Mouse (Mus musculus): Measurements from ENCODE around the gene Gm614.

Gm614 gene

DNA sequence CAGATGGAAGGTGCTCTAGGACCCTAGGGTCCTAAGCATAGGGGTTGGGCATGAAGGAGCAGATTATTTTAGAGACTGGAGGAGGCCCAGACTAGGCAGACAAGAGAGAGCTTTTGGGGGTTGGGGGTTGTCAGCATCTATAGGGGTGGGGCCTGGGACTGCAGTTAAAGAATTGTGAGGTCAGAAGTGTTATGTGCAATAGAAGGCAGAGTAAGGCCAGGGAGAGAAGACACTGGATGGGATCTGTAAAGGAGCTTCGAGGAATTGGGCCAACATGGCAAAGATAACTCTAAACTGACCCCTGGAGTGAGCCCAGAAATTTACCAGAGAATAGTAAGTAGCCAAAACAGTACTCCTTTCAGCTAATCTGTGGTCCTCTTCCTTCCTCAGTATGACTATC is at the start of gene Gm614:
Gm614 (minus strand) TSS at position 101 of the 400 bp plus-strand sequence.
- DNase-seq (ENCODE audit: low spot score in 2 of 2): no peak

DNA sequence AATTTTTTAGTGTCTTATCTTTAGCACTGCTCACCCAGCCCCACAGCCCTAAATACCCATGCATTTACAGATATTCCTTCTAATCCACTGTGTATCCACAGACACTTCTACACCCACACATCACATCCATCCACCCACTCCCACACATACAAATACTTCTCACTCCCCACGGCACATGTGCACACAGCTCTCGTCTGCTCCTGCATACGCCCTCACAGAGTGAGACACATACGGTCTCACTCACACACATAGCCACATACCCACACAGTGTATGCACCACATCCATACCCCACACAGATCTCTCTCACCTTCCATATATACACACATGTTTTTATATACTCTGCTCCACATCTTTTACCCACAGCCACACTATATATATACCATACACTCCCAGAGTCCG is 45.5 kb upstream of the Gm614 start:
- DNase-seq (ENCODE audit: low spot score in 2 of 2): no peak

DNA sequence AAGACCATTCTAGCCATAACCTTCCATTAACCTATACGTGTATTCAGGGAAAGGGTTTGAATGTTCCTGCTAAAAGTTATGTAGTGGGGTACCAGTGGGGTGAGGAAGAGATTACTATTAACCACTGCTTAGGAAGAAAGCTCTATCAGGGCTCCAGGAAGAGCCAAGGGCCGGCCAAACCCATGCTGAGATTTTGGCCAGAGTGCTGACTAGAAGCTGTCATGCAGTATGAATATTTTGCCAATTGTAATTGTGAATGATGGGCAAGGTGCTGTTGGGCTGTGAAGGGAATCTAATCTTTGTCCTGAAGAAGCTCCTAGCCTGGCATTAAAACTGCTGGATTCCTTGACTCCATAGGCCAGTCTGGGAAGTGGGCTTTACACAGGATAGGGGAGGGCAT is 40.9 kb upstream of the Gm614 start:
- DNase-seq (ENCODE audit: low spot score in 2 of 2): no peak

DNA sequence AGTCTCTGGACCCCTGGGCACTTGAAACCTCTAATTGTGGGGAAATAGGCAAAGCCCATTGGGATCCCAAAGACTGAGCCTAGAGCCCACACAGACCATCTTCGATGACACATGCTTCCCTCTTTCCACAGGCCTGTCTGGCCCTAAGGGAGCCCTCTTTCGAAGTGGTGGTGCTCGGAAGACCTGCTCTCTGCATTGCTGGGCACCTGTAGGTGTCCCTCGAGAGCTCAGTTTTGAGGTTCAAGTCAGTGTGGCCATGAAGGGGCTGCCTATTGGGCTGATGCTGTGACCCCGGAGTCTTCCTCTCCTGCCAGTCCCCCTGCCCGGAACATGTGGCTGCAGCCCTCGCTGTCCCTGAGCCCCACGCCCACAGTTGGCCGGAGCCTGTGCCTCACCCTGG is 37.9 kb upstream of the Gm614 start:
- DNase-seq (ENCODE audit: low spot score in 2 of 2): no peak

DNA sequence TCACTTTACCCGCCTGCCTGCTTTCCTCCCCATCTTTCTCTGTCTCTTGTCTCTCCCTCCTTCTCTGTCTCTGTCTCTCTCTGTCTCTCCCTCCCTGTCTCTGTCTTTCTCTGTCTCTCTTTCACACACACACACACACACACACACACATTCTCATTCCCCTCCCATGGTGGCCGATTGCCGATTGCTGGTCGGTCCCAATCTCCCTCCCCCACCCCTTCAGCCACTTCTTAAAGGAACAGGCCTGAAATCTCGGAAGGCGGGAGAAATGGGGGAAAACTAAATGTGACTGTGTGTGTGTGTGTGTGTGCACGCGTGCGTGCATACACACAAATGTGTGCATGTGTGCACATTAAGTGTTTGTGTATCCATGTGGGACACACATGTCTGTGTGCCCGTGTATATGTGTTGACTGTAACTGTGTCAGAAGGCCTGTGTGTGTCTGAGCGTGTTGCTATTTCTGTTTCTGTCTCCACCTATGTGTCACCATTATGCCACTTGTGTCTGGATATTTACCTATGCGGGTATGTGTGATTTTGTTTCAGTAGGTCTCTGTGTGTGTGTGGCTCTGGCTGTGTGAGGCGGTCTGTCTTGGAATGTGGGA is 36.7 kb upstream of the Gm614 start:
- no peak for DNase-seq (ENCODE audit: low spot score in 2 of 2)

DNA sequence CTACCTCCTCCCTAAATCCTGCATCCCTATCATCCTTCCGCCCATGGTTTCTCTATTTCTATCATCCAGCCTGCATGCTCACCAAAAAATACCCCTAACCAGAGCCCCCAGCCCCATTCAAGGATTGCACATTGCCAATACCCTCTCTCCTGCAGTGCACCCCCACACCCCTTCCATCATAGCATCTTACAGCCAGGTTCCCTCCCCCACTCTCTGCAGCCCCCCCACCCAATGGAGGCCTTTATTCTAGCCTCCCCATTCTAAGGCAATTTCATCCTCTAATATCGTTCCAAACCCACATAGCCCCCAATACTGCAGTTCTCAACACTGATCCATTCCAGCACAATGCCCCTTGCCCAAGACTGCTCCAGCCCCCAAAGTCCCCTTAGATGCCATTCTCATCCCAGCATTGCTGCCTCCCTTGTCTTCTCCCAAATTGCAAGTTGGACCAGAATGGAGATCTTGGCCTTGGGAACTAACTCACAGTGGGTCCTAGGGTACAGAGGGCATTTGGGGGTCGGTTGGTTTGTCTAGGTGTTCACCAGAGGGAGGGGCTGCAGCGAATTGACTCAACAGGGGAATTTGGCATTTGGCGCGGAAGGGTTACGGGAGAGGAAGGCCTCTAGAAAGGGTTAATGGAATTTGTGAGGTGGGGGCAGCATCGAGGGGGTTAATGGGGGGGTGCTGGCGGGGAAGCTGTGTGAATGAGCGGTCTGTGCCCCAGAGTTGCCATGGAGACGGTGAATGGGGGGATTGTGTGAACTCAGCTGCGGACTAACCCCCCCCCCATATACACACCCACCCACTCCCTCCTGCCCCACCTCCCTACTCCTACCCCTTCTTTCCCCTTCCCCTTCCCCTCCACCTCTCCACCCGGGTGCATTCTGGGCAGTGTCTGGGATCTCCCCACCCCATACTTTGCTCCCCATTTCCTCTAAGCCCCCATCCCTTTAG is 36.0 kb upstream of the Gm614 start:
- DNase-seq (ENCODE audit: low spot score in 2 of 2): no peak

DNA sequence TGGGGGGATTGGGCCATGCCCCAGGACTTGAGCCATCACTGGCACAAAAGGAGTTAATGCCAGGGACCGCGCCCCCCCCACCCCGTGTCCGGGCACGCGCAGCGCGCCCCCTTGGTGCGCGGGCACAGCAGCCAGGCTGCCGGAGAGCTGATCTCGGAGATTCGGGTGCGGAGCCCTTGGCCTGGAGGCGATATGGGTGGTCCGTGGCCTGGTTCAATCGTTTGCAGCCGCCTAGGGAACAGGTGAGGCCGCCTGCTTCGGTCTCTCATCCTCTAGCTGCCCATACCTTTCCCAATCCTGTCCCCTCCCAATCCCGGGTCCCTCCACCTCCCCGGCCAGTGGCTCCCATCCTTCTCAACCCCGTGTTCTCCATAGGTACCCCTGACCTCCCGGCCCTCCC is 35.3 kb upstream of the Gm614 start, which contains the start of gene Nlgn3:
Nlgn3 (plus strand) TSS at position 114 of the 400 bp plus-strand sequence.
- no peak for DNase-seq (ENCODE audit: low spot score in 2 of 2)

DNA sequence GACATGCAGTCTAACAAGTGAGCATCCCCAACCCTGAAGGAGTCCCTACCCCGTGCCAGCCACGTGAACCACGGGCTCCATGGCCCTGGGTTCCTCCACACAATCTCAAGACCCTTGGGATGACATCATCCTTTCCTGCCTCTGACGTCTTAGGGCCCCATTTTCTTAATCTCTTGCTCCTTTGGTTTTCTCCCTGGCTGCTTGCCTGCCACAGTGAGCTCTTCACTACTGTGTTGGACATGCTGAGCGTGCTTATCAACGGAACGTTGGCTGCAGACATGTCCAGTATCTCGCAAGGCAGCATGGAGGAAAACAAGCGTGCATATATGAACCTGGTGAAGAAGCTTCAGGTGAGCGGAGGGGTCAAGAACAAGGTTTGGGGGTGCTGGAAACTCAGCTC is 26.3 kb upstream of the Gm614 start:
- no peak for DNase-seq (ENCODE audit: low spot score in 2 of 2)

DNA sequence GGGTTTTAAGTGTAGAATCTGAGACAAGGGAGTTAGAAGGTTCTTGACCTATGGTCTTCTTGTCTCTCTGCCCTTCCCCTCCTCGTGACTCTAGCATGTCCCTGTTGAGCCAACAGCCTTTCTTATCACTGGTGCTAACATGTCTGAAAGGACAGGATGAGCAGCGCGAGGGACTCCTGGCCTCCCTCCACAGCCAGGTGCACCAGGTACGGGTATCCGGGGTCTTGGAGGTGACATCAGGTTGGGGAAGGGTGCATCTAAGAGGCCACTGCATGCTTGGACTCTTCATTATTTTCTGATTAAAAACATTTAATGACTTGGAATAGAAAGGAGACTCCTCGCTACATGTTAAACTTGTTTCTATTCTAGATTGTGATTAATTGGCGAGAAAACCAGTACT is 25.2 kb upstream of the Gm614 start:
- DNase-seq (ENCODE audit: low spot score in 2 of 2): no peak

DNA sequence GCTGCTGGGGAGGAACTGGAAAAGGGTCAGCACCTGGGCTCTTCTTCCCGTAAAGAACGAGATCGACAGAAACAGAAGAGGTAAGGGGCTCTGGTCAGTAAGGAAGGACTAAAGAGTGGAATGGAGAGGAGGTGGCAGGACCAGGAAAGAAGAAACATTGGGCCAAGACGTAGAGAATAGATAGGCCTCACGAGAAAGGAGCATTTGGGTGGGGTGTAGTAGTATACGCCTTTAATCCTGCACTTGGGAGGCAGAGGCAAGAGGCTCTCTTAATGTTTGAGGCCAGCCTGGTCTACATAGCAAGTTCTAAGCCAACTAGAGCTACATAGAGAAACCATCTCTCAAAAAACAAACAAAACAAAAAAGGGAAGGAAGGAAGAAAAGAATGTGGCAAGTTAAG is 24.6 kb upstream of the Gm614 start:
- no peak for DNase-seq (ENCODE audit: low spot score in 2 of 2)

DNA sequence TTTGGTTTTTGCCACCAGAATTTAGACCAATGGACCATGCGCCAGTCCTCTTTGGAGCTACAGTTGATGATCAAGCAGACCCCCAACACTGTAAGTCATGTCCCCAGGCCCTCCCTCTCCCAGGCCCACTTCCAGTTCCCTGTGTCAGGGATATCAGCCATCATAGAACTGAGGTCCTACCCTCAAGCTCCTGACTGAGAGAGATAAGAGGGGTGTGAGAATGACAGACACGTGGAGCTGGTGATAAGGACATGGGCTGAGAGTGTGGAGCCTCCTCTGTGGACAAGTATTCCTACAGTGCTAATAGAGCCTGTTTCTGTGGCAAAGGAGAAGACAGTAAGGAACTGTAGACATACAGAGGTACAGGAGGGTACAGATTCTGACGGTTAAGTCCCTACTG is 23.8 kb upstream of the Gm614 start:
- DNase-seq (ENCODE audit: low spot score in 2 of 2): no peak

DNA sequence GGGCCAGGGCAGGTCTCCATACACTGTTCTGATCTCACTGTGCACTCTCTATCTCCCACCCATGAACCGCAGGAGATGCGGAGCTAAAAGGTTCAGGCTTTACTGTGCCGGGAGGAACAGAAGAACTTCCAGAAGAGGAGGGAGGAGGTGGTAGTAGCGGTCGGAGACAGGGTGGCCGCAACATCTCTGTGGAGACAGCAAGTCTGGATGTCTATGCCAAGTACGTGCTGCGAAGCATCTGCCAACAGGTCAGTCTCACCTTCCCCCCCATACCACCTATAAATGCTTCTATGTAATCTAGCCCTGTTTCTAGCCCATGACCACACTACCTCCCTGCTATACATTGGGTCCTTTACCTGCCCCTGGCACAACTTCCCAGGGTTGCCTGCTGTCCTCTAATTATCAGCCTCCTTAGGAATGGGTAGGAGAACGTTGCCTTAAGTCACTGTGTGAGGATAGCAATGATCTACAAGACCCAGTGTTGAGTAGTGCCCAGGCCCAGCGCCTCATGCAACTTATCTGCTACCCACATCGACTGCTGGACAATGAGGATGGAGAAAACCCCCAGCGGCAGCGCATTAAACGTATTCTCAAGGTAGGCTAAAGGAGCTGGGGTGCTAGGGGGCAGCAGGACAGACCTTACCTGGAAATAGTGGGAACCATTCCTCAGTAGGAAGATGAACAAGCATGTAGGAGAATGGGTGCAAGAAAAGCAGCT is 22.3 kb upstream of the Gm614 start:
- no peak for DNase-seq (ENCODE audit: low spot score in 2 of 2)

DNA sequence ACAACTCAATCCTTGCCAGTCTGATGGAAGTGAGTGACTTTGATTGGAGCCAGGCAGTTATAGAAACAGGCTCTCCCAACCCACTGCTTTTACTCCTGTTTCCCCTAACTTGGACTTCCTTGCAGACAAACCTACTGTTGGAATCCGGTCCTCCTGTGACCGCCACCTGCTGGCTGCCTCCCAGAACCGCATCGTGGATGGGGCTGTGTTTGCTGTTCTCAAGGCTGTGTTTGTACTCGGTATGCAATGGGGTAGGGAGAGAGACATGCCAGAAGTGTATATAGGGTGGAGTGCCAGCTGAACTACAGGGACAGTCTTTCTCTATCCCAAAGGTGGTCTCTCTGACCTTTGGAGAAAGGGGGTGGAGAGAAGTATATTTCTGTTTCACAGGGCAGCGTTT is 21.7 kb upstream of the Gm614 start:
- DNase-seq (ENCODE audit: low spot score in 2 of 2): peak in 1 of 2 experiments; percentile 48

DNA sequence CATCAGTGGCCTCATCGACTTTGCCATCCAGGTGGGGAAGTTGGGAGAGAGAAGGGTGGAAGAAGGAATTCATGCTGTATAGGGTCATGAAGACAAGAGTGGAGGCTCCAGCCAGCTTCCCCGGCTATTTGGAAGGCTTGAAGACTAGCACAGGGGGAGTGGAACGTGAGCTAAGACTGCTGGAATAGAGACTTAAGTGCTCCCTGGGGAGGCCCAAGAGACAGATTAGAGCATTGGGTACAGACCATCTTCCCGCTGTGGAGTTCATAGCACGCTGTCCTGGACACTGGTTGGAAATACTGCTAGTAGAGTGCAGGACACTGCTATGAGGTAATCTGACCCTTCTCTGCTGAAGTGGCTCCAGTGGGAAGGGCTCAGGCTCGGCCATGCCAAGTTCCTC is 19.0 kb upstream of the Gm614 start:
- no peak for DNase-seq (ENCODE audit: low spot score in 2 of 2)

DNA sequence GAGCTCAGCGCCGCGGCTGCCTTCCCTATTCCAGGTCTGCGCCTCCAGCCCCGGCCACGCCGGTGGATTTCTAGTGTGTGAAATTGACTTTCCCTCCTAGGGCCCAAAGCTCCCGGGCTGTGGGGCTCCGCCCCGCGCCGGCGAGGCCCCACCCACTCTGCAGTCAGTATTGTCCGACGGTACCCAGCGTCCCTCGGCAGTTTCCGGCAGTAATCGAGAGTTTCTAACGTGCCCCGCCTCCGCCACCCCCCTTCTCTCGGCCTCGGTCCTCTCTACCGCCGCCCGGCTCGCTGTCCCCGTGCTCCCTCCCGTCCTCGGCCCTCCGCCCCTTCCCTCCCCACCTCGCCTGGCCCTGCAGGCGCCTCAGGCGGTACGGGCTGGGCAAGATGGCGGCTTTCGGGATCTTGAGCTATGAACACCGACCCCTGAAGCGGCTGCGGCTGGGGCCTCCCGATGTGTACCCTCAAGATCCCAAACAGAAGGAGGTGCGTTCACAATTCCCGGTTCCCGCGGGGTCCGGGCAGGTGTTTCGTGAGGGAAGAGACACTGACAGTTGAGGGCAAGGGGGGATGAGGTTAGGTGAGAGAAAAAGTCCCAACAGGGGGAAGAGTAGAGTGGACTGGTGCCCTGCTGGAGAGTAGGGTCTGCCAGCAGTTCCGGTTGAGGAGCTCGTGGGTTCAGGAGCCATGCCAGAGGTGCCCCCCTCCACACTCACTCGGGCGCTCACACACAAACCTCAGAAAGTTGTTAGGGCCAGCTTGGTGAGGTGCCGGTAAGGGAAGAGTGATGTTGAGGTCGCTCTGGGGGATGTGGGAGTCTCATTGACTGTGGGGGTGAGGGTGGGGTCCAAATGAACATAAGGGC is 10.3 kb upstream of the Gm614 start, which contains the start of gene Med12:
Med12 (plus strand) TSS at position 156 of the 864 bp plus-strand sequence.
- DNase-seq (ENCODE audit: low spot score in 2 of 2): peak; percentile 60 to 67

DNA sequence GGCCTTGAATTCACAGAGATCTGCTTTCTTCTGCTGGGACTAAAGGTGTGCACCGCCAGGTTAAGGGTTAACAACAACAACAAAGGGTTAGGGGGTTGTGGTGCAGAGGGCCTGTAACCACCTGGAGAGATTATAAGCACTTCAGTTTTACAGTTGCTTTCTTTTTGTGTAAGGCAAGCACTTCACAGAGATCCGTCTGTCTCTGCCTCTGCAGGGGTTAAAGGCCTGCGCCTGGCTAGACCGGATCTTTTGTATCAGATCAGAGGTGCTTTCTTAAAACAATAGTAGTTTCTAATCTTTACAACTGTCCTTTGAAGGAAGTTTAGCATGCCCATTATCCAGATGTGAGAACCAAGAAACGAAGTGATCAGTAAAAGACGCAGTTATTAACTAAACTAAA is 9.6 kb upstream of the Gm614 start:
- no peak for DNase-seq (ENCODE audit: low spot score in 2 of 2)

DNA sequence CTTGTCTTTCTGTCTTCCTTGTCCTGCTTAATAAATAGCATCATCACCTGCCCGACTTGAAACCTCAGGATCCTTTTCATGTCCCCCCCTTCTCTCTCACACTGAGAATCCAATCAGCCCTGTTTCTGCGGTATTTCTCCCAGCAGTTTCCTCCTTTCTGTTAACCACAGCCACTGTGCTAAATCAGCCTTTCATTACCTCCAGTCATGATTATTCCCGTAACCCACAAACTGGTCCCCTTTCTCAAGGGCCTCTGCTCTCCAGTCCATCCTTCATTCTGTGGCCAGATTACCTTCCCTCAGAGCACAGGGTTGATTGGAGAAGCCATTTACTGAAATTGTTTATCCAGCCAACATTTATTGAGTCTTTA is 4.9 kb upstream of the Gm614 start, which contains the start of gene Gm20489:
Gm20489 (minus strand) TSS at position 269 of the 370 bp plus-strand sequence.
- DNase-seq (ENCODE audit: low spot score in 2 of 2): no peak

DNA sequence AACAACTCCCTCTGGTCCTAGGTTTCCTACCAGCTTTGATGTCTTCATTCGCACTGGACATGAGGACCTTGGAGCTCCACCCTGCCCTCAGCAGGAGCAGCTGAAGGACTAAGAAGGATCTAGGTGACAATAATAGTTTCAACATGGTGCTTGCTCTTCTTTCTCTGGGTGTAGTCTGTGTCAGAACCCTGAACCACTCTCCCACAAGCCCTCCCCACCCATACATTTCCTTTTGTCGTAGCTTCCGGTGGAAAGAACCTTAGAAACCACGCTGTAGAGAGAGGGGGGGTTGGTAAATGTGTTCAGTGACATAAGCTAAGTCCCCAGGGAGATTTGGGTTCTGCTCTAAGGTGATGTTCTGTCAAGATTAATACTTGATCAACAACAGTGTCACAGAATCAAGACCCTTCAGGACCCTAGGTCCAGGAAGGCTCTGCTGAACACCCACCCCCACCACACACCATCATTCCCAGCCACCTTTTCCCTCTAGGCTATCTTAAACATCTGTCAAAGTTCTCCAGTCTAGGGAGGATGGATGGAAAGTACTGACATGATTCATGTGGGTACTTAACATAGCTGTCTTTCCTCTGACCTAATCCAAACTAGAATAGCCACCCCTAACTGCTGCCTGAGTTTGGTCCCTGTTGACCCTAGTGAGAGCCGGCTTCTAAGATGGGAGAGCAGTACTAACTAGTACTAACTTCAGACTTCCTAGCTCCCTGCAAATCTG is 4.4 kb upstream of the Gm614 start, which contains the start of gene Il2rg:
Il2rg (minus strand) TSS at position 231 of the 730 bp plus-strand sequence.
- DNase-seq (ENCODE audit: low spot score in 2 of 2): no peak

DNA sequence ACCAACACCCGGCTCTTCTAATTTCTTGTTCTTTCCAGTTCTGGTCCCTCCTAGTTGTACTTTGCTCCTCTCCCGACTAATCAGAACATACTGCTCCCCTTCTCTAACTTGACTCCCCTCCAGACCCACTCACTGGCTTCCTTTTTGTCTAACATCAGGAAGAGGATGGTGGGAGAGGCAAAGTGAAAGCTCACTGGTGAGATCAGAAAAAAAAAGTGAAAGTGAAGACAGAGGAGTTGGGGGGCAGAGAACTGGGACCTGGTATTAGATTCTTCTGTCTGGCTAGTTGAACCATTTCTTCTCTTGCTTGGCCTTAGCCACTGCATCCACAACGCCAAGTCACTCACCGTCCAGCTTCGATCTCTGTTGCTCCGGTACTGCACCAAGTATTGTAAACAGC is 2.8 kb upstream of the Gm614 start:
- DNase-seq (ENCODE audit: low spot score in 2 of 2): no peak

DNA sequence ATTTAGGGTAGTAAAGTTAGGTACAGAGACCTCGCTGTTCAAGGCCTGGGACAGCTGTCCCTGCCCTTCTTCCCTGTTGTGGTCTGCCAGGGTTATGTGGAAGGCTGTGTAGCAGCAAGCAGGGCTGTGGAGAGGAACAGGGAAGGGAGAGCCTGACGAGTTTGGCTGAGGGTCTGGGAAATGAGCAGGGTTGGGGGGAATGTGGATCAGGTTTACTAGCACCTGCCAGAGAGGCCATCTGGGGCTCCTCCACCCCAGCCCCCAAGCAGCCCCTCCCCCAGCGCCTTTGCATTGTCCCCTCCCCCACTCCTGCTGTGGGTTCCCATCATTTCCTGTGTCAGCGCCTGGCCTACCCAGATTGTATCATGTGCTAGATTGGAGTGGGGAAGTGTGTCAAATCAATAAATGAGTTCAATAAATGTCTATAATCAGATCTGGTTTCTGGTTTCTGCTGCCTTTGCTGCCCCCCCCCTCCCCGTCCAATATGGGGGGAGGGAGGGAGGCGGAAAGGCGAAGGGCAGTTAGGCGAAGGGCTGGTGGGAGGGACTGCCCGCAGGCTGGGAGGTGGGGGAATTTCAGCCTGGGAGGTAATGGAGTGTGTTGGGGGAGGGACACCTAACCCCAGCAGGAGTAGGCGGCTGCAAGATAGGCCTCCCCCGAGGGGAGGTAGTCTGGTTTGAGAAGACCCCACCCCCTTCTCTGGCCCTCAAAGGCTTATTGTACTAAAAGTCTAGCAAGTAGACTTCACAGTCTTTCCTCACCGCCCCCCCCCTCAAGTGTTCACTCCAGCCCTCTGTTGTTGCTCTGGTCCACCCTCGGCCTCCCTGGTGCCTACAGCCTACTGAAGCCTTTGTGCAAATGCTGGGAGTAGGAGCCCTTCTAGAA is 3.1 kb downstream of the Gm614 start:
- DNase-seq (ENCODE audit: low spot score in 2 of 2): no peak

All from frontal cortex, postnatal 14 days (tissue).